Mouse (Mus musculus): ENCODE data around the gene Catip. TPM values are rescaled to one million over a fixed set of nuclear protein-coding genes. Genes with fewer than 3 reads are reported as not detected.
"Not testable (repeated sequence)": the region's sequence is repeated elsewhere in the genome, so short reads cannot be mapped to it uniquely, and the experiment has no call there.

Gene Catip
- total and polyA plus RNA-seq, 2 experiments from 2014 or later: 0.61 TPM; not detected in 1

DNA sequence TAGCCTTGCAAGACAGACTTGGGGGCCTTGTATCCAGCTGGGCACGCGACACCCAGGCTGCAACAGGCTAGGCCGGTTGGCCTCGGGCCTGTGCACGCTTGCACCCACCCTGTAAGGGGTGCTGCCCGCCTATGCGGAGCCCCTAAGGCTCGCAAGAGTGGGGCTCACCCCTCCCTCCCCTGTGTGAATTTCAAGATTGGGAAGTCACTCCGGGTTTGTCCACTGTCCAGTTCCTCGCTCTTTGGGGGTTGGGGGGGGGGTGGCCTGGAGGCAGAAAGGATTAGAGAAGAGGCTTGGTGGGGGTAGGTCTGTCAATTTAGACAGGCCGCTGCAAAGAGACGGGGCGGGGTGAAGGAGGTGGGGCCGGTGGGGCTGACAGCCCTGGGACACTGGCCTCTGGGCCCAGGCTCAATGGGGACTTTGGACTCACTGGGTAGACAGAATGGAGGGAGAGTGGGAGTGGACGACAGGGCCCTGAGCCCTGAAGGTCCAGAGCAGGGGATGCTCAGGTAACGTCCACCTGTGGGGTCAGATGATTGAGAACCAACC lies 30.6 kb downstream of the Catip start:
- Histone ChIP-seq H3K36me3 (replicated peaks; ENCODE audit: control insufficient read depth, insufficient read depth, low read length) (peaks cover 21% of the 10 kb centered on the region), H3K4me2 (ENCODE audit: low read depth, low read length) (peak overlapping the region; percentile 94), H3K4me1 (ENCODE audit: control insufficient read depth, insufficient read depth) (peaks cover 20% of the 10 kb centered on the region), H3K4me3 (ENCODE audit: low read depth, low read length) (peak overlapping the region; percentile 76), H3K27me3 (ENCODE audit: control insufficient read depth, insufficient read depth, low read length) (no peaks in the 10 kb centered on the region), H3K27ac (ENCODE audit: low read depth) (peak overlapping the region; percentile 98), H3K9ac (replicated peaks; ENCODE audit: low read depth, low read length) (peak overlapping the region; percentile 97), H3K9me3 (replicated peaks; ENCODE audit: control insufficient read depth, low read length) (no peaks in the 10 kb centered on the region)
- 2% methylated on average over 16 of the region's 16 CpGs for WGBS
- ATAC-seq (ENCODE audit: insufficient read depth, low read depth) (no peak), DNase-seq (ENCODE audit: low spot score) (no peak)
- TF ChIP-seq EP300 (IDR thresholded peaks at IDR 0.05; ENCODE audit: low read depth) (0 out of 2 replicates have a peak, but pooled peaks have one; percentile 15), CTCF (IDR thresholded peaks at IDR 0.05; ENCODE audit: low read depth) (no peak)

DNA sequence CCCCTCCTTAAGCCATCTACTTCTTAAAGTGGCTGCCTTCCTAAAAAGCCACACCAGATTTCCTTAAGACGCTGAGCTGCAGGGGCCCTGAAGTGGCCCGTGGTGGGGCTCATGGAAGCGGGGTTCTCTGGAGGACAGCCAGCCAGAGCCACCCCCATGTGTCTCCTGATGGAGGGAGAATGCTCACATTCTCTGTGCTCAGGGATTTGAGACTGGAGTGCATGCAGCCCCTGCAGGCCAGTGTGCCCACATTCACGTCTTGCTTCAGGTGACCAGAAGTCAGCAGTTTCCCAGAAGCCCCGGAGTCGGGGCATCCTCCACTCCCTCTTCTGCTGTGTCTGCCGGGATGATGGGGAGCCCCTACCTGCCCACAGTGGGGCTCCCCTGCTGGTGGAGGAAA lies 31.1 kb downstream of the Catip start:
- no peak for TF ChIP-seq EP300 (IDR thresholded peaks at IDR 0.05; ENCODE audit: low read depth)
- no peak for TF ChIP-seq CTCF (IDR thresholded peaks at IDR 0.05; ENCODE audit: low read depth)
- Histone ChIP-seq H3K4me2 (ENCODE audit: low read depth, low read length) (peak overlapping the region; percentile 94), H3K36me3 (replicated peaks; ENCODE audit: control insufficient read depth, insufficient read depth, low read length) (peaks cover 21% of the 10 kb centered on the region), H3K4me1 (ENCODE audit: control insufficient read depth, insufficient read depth) (peaks cover 20% of the 10 kb centered on the region), H3K4me3 (ENCODE audit: low read depth, low read length) (peak overlapping the region; percentile 76), H3K27me3 (ENCODE audit: control insufficient read depth, insufficient read depth, low read length) (no peaks in the 10 kb centered on the region), H3K27ac (ENCODE audit: low read depth) (no peak overlapping the region), H3K9ac (replicated peaks; ENCODE audit: low read depth, low read length) (peak overlapping the region; percentile 97), H3K9me3 (replicated peaks; ENCODE audit: control insufficient read depth, low read length) (no peaks in the 10 kb centered on the region)
- WGBS: 39% methylated on average over 6 of the region's 7 CpGs
- no peak for ATAC-seq (ENCODE audit: insufficient read depth, low read depth)
- no peak for DNase-seq (ENCODE audit: low spot score)

DNA sequence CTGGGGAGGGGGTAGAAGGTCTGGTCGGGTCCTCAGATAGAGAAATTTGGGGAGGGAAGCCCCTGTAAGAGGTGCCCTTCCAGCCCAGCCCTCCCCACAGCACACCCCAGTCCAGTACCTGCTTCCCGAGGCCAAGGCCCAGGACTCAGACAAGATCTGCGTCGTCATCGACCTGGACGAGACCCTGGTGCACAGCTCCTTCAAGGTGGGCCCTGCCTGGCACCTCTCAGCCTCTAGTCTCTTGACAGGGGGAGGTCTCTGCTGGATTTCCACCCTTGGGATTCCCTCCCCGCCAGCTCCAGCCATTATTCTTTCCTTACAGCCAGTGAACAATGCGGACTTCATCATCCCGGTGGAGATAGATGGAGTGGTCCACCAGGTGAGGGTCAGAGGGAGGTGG lies 31.8 kb downstream of the Catip start:
- 80% methylated on average over 9 of the region's 9 CpGs for WGBS
- TF ChIP-seq EP300 (IDR thresholded peaks at IDR 0.05; ENCODE audit: low read depth) (no peak), CTCF (IDR thresholded peaks at IDR 0.05; ENCODE audit: low read depth) (no peak)
- H3K27me3 ChIP-seq (ENCODE audit: control insufficient read depth, insufficient read depth, low read length): no peaks in the 10 kb centered on the region
- H3K36me3 ChIP-seq (replicated peaks; ENCODE audit: control insufficient read depth, insufficient read depth, low read length): peaks cover 21% of the 10 kb centered on the region
- no peak overlapping the region for H3K27ac ChIP-seq (ENCODE audit: low read depth)
- no peak overlapping the region for H3K9ac ChIP-seq (replicated peaks; ENCODE audit: low read depth, low read length)
- H3K9me3 ChIP-seq (replicated peaks; ENCODE audit: control insufficient read depth, low read length): no peaks in the 10 kb centered on the region
- no peak overlapping the region for H3K4me3 ChIP-seq (ENCODE audit: low read depth, low read length)
- H3K4me1 ChIP-seq (ENCODE audit: control insufficient read depth, insufficient read depth): peaks cover 20% of the 10 kb centered on the region
- no peak for ATAC-seq (ENCODE audit: insufficient read depth, low read depth)
- H3K4me2 ChIP-seq (ENCODE audit: low read depth, low read length): no peak overlapping the region
- no peak for DNase-seq (ENCODE audit: low spot score)

DNA sequence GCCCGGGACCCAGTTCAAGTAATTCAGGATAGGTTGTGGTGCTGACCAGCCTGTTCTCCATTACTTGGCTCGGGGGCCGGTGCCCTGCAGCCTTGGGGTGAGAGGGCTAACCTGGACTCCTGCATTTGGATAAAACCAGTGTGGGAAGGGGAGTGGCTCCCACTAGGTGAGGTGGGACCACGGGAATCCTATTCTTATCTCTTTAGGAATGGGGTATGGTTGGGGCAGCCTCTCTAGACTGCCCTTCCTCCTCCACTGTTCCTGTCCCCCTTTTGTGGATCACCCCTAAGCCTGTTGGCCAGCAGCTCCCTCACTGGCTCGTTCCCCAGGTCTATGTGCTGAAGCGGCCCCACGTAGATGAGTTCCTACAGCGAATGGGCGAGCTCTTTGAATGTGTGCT lies 32.4 kb downstream of the Catip start:
- TF ChIP-seq CTCF (IDR thresholded peaks at IDR 0.05; ENCODE audit: low read depth): no peak
- no peak for TF ChIP-seq EP300 (IDR thresholded peaks at IDR 0.05; ENCODE audit: low read depth)
- Histone ChIP-seq H3K4me1 (ENCODE audit: control insufficient read depth, insufficient read depth) (peaks cover 20% of the 10 kb centered on the region), H3K9me3 (replicated peaks; ENCODE audit: control insufficient read depth, low read length) (no peaks in the 10 kb centered on the region), H3K36me3 (replicated peaks; ENCODE audit: control insufficient read depth, insufficient read depth, low read length) (peaks cover 21% of the 10 kb centered on the region), H3K27ac (ENCODE audit: low read depth) (no peak overlapping the region), H3K4me3 (ENCODE audit: low read depth, low read length) (no peak overlapping the region), H3K9ac (replicated peaks; ENCODE audit: low read depth, low read length) (no peak overlapping the region), H3K4me2 (ENCODE audit: low read depth, low read length) (no peak overlapping the region), H3K27me3 (ENCODE audit: control insufficient read depth, insufficient read depth, low read length) (no peaks in the 10 kb centered on the region)
- ATAC-seq (ENCODE audit: insufficient read depth, low read depth) (no peak), DNase-seq (ENCODE audit: low spot score) (no peak)
- WGBS: 79% methylated on average over 9 of the region's 9 CpGs

DNA sequence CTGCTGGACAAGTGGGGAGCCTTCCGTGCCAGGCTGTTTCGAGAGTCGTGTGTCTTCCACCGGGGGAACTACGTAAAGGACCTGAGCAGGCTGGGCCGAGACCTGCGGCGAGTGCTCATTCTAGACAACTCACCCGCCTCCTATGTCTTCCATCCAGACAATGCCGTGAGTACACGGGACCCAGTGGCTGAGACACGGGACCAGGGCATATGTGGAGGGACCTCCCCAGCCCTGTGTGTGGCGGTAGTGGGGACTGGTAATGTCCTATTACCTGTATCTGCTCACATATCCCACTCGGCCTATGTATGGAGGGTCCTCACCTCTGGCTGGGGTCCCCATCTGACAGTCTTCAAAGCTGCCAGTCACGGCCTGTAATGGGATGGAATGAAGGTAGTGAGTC lies 33.0 kb downstream of the Catip start:
- Histone ChIP-seq H3K4me2 (ENCODE audit: low read depth, low read length) (no peak overlapping the region), H3K27ac (ENCODE audit: low read depth) (no peak overlapping the region), H3K9ac (replicated peaks; ENCODE audit: low read depth, low read length) (no peak overlapping the region), H3K4me3 (ENCODE audit: low read depth, low read length) (no peak overlapping the region), H3K4me1 (ENCODE audit: control insufficient read depth, insufficient read depth) (peaks cover 14% of the 10 kb centered on the region), H3K9me3 (replicated peaks; ENCODE audit: control insufficient read depth, low read length) (no peaks in the 10 kb centered on the region), H3K27me3 (ENCODE audit: control insufficient read depth, insufficient read depth, low read length) (no peaks in the 10 kb centered on the region), H3K36me3 (replicated peaks; ENCODE audit: control insufficient read depth, insufficient read depth, low read length) (peaks cover 21% of the 10 kb centered on the region)
- TF ChIP-seq EP300 (IDR thresholded peaks at IDR 0.05; ENCODE audit: low read depth) (no peak), CTCF (IDR thresholded peaks at IDR 0.05; ENCODE audit: low read depth) (no peak)
- WGBS: 83% methylated on average over 15 of the region's 15 CpGs
- ATAC-seq (ENCODE audit: insufficient read depth, low read depth) (no peak), DNase-seq (ENCODE audit: low spot score) (no peak)

DNA sequence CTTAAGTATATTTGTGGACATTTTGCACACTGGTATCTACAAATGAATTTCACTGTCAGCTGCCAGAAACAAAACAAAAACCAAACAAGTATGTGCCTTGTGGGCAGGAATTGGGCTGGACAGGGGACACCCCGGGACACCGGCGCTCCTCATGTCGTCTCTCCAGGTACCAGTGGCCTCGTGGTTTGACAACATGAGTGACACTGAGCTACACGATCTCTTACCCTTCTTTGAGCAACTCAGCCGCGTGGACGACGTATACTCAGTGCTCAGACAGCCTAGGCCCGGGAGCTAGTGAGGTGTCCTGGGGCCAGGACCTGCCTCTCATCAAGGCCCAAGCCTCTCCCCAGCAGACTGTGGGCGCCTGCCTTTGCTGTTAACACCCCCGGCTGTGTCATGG lies 33.4 kb downstream of the Catip start:
- Histone ChIP-seq H3K27me3 (ENCODE audit: control insufficient read depth, insufficient read depth, low read length) (no peaks in the 10 kb centered on the region), H3K9me3 (replicated peaks; ENCODE audit: control insufficient read depth, low read length) (no peaks in the 10 kb centered on the region), H3K4me1 (ENCODE audit: control insufficient read depth, insufficient read depth) (peaks cover 11% of the 10 kb centered on the region), H3K36me3 (replicated peaks; ENCODE audit: control insufficient read depth, insufficient read depth, low read length) (peaks cover 21% of the 10 kb centered on the region), H3K4me3 (ENCODE audit: low read depth, low read length) (no peak overlapping the region), H3K9ac (replicated peaks; ENCODE audit: low read depth, low read length) (no peak overlapping the region), H3K27ac (ENCODE audit: low read depth) (no peak overlapping the region), H3K4me2 (ENCODE audit: low read depth, low read length) (no peak overlapping the region)
- ATAC-seq (ENCODE audit: insufficient read depth, low read depth) (no peak), DNase-seq (ENCODE audit: low spot score) (no peak)
- no peak for TF ChIP-seq EP300 (IDR thresholded peaks at IDR 0.05; ENCODE audit: low read depth)
- TF ChIP-seq CTCF (IDR thresholded peaks at IDR 0.05; ENCODE audit: low read depth): no peak
- WGBS: 77% methylated on average over 13 of the region's 13 CpGs

DNA sequence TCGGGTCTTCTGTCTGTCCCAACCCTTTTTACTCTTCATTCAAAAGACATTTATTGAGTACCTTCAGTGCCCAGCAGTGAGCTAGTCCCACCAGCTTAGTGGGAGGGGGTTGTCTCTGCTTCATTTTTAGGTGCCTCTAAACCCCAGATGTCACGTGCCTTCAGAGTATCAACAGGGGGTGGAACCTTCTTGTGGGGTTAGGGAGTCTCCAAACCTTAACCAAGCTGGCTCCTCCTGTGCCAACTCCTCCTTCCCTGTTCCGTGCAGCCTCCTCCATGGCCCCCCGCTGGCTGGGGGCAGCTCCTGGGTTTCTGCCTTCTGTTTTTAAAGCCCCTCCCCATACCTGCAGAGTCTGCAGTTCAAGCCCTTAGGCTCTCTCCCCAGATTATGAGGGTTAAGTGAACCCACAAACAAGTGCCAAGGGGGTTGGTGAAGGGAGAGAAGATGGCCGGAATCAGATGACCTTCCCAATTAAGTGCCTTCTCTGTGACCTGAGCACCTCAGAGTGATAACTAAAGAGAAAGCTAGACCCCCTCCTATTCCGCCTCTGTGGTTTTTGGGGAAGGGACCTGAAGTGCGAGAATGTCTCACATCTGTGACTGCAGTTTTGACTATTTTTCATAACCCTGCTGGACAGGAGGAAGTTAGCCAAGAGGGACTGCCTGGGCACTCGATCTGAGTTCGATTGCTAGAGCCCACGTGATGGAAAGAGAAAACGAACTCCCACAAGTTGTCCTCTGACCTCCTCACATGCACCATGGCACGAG lies 34.7 kb downstream of the Catip start:
- H3K36me3 ChIP-seq (replicated peaks; ENCODE audit: control insufficient read depth, insufficient read depth, low read length): peaks cover 21% of the 10 kb centered on the region
- H3K27ac ChIP-seq (ENCODE audit: low read depth): peak overlapping the region; percentile 80
- H3K4me2 ChIP-seq (ENCODE audit: low read depth, low read length): peak overlapping the region; percentile 80
- H3K9ac ChIP-seq (replicated peaks; ENCODE audit: low read depth, low read length); H3K4me1 ChIP-seq (ENCODE audit: control insufficient read depth, insufficient read depth); H3K27me3 ChIP-seq (ENCODE audit: control insufficient read depth, insufficient read depth, low read length); DNase-seq (ENCODE audit: low spot score); ATAC-seq (ENCODE audit: insufficient read depth, low read depth); H3K9me3 ChIP-seq (replicated peaks; ENCODE audit: control insufficient read depth, low read length): not testable (repeated sequence)
- 10% methylated on average over 11 of the region's 12 CpGs for WGBS
- peak overlapping the region; percentile 47 for H3K4me3 ChIP-seq (ENCODE audit: low read depth, low read length)
